Mouse (Mus musculus): Measurements from ENCODE around the gene Capn12.

Gene Capn12

GRCm38 (mm10) chr7:28881199-28881598 is at the start of gene Capn12:
Gene Capn12, plus strand, starts transcription at chr7:28881422.
- DNase-seq = no peak

- DNase-seq = no peak
These were observed 49.1 kb upstream of the Capn12 start for GRCm38 (mm10) chr7:28832137-28832536.

DNA sequence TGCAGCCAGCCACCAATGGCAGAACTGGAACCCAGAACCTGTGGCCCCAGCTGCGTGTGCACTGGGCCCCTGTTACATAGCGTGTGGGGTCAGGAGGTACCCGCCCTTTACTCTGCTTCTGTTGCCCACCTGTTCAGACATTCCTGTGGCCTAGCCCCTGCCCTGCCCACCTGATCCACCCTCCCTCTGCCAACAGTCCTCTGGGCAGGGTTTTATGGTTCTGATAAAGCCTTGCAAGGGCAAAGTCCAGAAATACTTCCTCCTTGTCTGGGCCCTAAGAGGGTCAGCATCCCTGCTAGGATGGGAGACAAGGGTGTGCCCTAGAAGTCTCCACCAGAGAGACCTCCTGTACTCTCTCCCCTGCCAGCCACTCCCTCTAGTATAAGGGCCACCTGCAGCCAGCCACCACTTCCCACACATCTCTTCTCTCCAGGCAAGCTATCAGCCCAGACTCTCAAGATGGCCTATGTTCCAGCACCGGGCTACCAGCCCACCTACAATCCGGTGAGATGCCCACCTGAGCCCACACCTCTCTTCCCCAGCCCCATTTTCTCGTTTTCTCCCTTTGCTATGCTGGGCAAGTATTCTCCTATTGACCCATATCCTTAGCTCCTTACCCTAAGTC is 47.4 kb upstream of the Capn12 start, which contains the start of gene Lgals4:
Gene Lgals4, plus strand, starts transcription at position 132 of the 625 bp plus-strand sequence.
- no peak for DNase-seq

- no peak for DNase-seq
These were observed 44.3 kb upstream of the Capn12 start for GRCm38 (mm10) chr7:28836936-28837335.

DNA sequence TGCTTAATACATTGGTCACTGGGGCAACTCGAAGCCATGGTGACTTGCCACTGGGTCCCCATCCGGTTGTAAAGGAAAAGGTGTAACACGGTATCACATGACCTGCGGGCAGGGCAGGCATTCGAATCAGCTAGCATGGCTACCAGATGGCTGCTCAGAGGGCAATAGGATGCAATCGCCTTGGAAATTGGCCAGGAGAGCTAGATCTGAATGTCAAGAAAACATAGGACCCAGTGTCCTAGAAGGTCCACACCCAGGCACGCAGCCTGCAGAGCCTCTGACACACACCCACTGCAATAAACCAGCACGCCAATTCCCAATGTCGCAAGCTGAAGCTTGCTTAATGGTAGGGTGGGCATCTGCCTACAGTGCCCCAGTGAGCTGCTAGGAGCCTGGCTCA is 42.9 kb upstream of the Capn12 start:
- no peak for DNase-seq

DNA sequence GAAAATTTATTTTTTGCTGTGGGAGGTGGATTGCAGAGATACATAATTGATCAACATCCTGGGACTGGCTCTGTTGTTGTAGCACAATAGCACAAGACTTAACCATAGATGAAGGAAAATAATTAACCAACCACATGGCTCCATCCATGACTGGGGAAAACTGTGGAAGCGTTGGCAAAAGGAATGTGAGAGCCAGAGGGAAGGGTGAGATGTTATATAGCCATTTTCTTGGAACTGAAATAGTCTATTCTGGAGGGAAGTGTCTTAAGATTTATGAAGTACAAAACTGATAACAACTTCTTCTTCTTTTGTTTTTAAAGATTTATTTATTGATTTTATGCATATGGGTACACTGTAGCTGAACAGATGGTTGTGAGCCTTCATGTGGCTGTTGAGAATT is 33.9 kb upstream of the Capn12 start:
- DNase-seq = no peak

- DNase-seq = no peak
These were observed 31.5 kb upstream of the Capn12 start for GRCm38 (mm10) chr7:28849700-28850236.

DNA sequence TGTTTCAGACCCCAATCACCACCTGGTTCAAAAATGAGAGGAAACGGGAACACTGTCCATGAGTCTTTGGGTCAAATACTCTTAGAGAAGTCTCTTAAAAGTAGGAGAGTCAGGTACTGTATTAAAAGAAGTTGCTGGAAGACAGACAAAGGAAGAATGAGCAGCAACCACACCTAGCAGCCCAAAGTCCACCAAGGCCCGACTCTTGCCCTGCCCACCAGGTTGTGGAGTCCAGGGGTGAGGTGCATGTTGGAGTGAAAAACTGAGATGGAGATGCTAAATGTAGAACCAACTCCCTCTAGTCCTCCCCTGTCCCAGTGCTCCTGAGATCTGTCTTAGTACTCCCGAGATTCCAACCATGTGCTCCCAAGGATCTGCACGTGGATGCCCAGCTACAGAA is 30.6 kb upstream of the Capn12 start:
- no peak for DNase-seq

- no peak for DNase-seq
These were observed 21.3 kb upstream of the Capn12 start for GRCm38 (mm10) chr7:28859953-28860352.

DNA sequence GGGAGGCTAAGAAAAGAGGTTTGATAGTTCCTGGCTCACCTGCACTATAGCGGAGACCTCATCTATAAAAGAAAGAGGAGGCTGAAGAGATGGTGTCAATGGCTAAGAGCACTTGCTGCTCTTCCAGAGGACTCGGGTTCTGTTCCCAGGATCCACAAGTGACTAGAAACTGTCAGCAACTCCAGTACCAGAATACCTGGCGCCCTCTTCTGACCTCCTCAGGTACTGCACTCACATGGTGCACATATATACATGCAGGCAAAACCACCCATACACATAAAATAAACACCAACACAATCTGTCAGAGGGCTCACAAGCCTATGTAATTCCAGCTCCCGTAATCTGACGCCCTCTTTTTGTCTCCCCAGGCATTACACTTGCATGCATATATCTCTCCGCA is 20.3 kb upstream of the Capn12 start:
- DNase-seq = no peak

- no peak for DNase-seq
These were observed 18.3 kb upstream of the Capn12 start for GRCm38 (mm10) chr7:28862817-28863499.

GRCm38 (mm10) chr7:28863540-28863939 is 17.7 kb upstream of the Capn12 start, which contains the start of gene Lgals7:
Gene Lgals7, plus strand, starts transcription at chr7:28863853.
- DNase-seq = no peak

DNA sequence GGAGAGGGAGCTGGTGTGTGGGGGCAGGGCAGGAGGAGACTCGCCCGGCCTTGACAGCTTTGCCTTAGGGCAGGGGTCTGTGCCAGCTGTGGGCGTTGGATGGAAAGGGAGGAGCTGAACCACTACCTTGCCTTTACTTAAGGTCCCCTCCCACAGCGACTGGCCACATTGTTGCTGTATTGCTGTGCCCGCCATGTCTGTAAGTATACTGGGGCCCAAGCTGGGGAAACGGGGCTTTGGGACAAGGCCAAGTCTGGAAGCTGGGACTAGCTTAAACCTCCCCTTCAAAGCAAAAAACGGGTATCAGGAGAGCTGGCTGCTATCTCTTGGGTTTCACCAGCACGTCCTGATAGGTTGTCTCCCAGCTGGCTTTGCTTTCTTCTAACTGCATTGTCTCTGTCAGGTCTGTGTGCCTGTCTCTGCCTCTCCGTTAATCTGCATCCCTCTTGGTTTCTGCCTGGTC is 16.9 kb upstream of the Capn12 start:
- DNase-seq = no peak

GRCm38 (mm10) chr7:28865481-28866300 is 15.5 kb upstream of the Capn12 start:
- DNase-seq = peak; percentile 87

GRCm38 (mm10) chr7:28866769-28867507 is 14.3 kb upstream of the Capn12 start:
- DNase-seq = no peak

DNA sequence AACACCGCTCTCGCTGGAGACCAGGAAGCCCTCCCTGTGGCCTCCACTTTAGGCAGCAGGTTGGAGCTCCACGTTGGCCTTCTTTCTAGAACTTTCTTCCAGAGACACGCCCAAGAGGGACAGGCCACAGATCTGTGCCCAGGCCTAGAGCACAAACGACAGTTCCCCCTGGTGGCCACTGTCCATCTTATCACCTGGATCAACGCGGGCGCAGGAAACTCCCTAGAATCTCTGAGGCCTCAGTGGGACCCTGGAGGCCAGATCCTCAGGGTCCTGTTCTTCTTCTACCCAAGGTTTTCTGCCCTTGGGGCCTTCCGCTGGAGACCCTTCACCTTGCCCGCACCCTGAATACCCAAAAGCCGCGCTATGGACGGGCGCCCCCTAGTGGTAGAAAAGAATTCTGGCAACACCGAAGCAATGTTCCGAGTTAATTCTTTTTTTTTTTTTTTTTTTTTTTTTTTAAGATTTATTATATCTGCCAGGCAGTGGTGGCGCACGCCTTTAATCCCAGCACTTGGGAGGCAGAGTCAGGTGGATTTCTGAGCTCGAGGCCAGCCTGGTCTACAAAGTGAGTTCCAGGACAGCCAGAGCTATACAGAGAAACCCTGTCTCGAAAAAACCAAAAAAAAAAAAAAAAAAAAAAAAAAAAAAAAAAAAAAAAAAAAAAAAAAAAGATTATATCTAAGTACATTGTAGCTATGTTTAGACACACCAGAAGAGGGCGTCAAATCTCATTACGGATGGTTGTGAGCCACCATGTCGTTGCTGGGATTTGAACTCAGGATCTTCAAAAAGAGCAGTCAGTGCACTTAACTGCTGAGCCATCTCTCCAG is 13.5 kb upstream of the Capn12 start:
- DNase-seq = peak; percentile 87

DNA sequence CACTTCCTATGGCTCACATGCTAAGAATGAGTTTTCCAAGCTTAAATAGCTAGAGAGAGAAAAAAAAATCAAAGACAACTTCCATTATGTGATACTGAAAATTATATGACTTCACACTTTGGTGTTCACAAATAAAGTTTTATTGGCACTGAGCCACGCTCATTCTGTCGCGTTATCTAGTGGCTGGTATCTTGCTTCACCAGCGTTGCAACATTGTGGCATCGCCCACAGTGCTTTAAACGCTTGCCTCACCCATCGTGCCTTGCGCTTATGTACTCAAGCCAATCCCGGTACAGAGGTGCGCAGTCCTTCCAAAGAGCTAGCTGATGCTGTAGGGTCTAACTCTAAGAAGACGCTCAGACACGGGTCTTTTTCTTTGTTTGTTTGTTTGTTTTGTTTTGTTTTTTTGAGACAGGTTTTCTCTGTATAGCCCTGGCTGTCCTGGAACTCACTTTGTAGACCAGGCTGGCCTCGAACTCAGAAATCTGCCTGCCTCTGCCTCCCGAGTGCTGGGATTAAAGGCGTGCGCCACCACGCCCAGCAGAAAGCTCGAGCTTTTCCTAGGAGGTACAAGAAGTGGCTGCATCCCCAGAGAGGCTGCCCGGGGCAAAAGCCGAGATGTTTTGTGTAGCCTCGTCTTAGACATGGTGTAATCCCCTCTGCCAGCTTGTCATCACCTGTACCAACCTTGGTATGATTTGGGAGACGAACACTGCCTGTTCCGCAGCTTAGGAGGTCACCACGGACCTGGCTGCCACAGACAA is 10.1 kb upstream of the Capn12 start:
- DNase-seq = no peak

- no peak for DNase-seq
These were observed 6.7 kb upstream of the Capn12 start for GRCm38 (mm10) chr7:28874565-28874964.

DNA sequence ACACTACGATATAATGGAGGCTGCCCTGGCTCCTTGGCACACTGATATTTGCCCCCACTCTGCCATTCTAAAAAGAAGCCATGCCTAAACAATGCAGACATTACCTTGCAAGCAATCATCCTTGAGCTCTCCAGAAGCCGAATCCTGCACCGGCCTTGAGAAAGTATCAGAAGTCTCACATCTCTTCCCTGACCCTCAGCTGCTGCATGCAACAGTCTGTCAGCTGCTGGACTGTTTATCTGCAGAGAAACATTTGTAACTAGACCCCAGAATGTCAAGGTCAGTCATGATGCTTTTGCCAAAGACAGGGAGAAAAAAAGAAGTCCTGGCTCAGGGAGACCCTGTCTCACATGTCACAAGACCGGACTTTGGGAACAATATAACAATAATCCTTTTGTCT is 5.1 kb upstream of the Capn12 start:
- DNase-seq = no peak

- no peak for DNase-seq
These were observed 4.1 kb upstream of the Capn12 start for GRCm38 (mm10) chr7:28877155-28877554.

GRCm38 (mm10) chr7:28877856-28878255 is 3.4 kb upstream of the Capn12 start:
- DNase-seq = no peak
